Mouse (Mus musculus): ENCODE measurements around the gene Nod1. TPM values are rescaled to one million over a fixed set of nuclear protein-coding genes. Genes with fewer than 3 reads are reported as not detected.
"Not testable (repeated sequence)": the region's sequence is repeated elsewhere in the genome, so short reads cannot be mapped to it uniquely, and the experiment has no call there.

Nod1 gene
- polyA plus RNA-seq, 1 experiment = 0.03 TPM

DNA sequence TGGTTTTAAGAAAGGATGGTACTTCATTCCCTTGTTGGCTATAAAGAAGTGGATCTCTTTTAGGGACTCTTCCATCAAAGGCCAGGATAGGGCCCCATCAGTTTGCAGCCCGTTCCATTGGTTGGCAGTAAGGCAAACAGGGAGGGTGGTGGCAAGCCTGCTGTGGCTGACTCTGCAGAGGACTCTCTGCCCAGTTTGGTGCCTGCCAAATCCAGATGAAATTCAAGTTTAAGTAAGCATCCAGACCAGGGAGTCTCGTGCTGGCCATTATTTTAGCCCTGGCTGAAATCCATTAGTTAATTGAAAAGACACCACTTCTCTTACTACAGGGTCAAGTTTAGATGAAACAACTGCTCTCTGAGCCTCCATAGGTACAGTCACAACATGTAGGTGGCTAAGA lies 2.6 kb downstream of the Nod1 start:
- Histone ChIP-seq H3K4me3 (replicated peaks) (no peak overlapping the region), H3K4me1 (ENCODE audit: control insufficient read depth) (peaks cover 10% of the 10 kb centered on the region), H3K36me3 (ENCODE audit: control insufficient read depth) (no peaks in the 10 kb centered on the region), H3K27me3 (ENCODE audit: control insufficient read depth) (peaks cover 39% of the 10 kb centered on the region), H3K9me3 (ENCODE audit: control insufficient read depth, low read length) (no peaks in the 10 kb centered on the region)
- no peak for TF ChIP-seq GATA1 (IDR thresholded peaks at IDR 0.05; ENCODE audit: low read length)
- TF ChIP-seq TAL1 (IDR thresholded peaks at IDR 0.05; ENCODE audit: low read length) = no peak

DNA sequence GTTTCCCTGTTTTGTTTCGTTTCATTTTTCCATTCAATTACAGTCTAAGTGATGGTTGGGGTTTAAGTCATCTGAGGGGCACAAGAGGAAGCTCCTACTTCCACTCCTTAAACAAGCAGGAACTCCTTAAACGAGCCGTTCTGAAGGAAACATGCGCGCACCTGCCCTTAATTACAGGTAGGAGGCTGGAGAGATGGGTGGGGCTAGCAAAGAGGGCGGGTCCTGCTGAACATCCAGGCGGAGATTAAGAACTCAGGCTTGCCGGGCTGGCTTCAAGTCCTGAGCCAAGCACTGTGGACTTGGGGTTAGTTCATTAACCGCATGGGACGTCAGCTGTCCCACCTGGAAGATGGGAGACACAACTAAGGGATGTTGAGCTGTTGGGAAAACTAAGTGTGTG lies 4.8 kb downstream of the Nod1 start:
- H3K9me3 ChIP-seq (ENCODE audit: control insufficient read depth, low read length) = no peaks in the 10 kb centered on the region

DNA sequence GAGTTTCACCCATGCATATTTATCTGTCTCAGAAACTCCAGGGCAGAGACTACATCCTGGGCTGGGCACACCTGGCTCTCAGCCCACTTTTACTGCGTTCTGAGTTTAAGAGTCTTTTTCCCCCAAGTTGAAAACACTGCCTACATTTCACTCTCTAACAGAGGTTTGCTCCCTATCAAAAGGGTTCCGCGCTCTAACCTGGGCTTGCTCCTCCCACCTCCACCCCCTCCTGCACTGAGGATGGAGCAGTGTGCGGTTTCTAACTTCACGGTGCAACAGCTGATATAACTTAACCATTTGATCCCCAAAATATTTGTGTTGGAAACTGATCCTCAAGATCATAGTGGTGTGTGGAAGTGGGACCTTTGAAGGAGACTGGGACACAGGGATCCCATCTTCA lies 7.2 kb downstream of the Nod1 start:
- H3K9me3 ChIP-seq (ENCODE audit: control insufficient read depth, low read length) = no peaks in the 10 kb centered on the region
- peaks cover 3% of the 10 kb centered on the region; the same call in 1 of the 2 replicates for H3K27me3 ChIP-seq (ENCODE audit: control insufficient read depth)
- no peak overlapping the region for H3K4me3 ChIP-seq (replicated peaks)
- H3K4me1 ChIP-seq (ENCODE audit: control insufficient read depth) = peaks cover 3% of the 10 kb centered on the region
- no peaks in the 10 kb centered on the region for H3K36me3 ChIP-seq (ENCODE audit: control insufficient read depth)
- TF ChIP-seq GATA1 (IDR thresholded peaks at IDR 0.05; ENCODE audit: low read length) = no peak
- TF ChIP-seq TAL1 (IDR thresholded peaks at IDR 0.05; ENCODE audit: low read length) = no peak

More for the DNA sequence above, 4.8 kb downstream of the Nod1 start:
- no peaks in the 10 kb centered on the region for H3K36me3 ChIP-seq (ENCODE audit: control insufficient read depth)
- H3K4me3 ChIP-seq (replicated peaks) = no peak overlapping the region
- no peak for TF ChIP-seq GATA1 (IDR thresholded peaks at IDR 0.05; ENCODE audit: low read length)
- no peak for TF ChIP-seq TAL1 (IDR thresholded peaks at IDR 0.05; ENCODE audit: low read length)
- peaks cover 24% of the 10 kb centered on the region for H3K27me3 ChIP-seq (ENCODE audit: control insufficient read depth)
- peaks cover 9% of the 10 kb centered on the region for H3K4me1 ChIP-seq (ENCODE audit: control insufficient read depth)

DNA sequence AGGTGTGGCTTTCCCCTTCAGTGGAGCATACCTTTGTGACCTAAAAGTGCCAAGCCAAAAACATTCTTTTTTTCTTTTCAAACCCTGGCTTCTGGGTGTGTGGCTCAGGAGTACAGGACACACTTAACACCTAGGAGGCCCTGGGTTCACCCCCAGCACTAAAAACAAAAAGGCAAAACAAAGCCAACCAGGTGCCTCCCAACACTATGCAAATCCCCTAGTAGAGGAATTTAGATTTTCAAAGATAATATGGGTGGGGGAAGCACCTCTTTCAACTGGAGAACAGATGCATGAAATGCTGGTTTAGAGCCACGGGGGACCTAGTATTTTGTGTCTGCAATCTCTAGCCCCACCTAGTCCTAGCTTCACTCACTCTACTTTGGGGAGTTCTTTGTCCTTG lies 7.7 kb downstream of the Nod1 start:
- Histone ChIP-seq H3K36me3 (ENCODE audit: control insufficient read depth) (no peaks in the 10 kb centered on the region), H3K4me1 (ENCODE audit: control insufficient read depth) (peaks cover 3% of the 10 kb centered on the region), H3K4me3 (replicated peaks) (no peak overlapping the region), H3K27me3 (ENCODE audit: control insufficient read depth) (no peaks in the 10 kb centered on the region), H3K9me3 (ENCODE audit: control insufficient read depth, low read length) (no peaks in the 10 kb centered on the region)
- TF ChIP-seq TAL1 (IDR thresholded peaks at IDR 0.05; ENCODE audit: low read length) (no peak), GATA1 (IDR thresholded peaks at IDR 0.05; ENCODE audit: low read length) (no peak)

DNA sequence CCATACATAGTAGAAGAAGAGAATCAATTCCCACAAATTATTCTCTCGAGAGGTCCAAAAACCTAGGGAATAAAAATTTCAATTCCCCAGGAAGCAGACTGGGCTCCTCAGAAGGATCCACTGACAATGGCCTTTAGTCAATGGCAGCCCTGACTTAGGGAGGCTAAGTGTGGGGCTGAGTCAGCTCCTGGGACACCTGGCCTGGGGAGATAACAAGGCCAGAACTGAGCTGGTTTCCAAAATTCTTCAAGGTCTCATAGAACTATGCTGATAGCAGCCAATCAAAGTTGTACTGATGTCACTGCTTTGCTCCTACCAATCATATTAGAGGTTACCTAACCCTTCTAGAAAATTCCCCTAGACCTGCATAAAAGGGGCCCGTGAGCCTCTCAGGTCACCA lies 8.8 kb downstream of the Nod1 start:
- TF ChIP-seq GATA1 (IDR thresholded peaks at IDR 0.05; ENCODE audit: low read length) (no peak), TAL1 (IDR thresholded peaks at IDR 0.05; ENCODE audit: low read length) (no peak)
- no peaks in the 10 kb centered on the region for H3K9me3 ChIP-seq (ENCODE audit: control insufficient read depth, low read length)
- peaks cover 3% of the 10 kb centered on the region for H3K4me1 ChIP-seq (ENCODE audit: control insufficient read depth)
- H3K4me3 ChIP-seq (replicated peaks) = no peak overlapping the region
- no peaks in the 10 kb centered on the region for H3K27me3 ChIP-seq (ENCODE audit: control insufficient read depth)
- H3K36me3 ChIP-seq (ENCODE audit: control insufficient read depth) = no peaks in the 10 kb centered on the region

DNA sequence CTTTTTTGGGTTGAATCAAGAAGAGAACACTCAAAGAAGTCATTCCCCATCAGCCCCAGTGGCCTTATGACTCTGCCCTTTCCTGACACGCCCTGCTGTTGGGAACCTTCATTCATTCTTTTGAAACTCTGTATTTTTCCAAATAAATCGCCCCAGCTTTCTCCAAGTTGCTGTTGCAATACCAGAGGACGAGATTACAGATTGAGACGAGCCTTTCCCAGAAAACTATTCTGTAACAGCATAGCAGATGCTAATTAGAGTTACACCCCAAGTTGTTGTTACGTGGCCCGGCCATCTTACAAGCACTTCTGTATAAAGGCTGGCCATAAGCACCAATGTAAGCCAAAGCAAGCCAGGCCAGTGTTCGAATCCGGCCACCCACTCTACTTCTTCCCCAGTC lies 14.8 kb downstream of the Nod1 start:
- Histone ChIP-seq H3K4me1 (ENCODE audit: control insufficient read depth) (no peaks in the 10 kb centered on the region), H3K9me3 (ENCODE audit: control insufficient read depth, low read length) (no peaks in the 10 kb centered on the region; the same call in 1 of the 2 replicates), H3K36me3 (ENCODE audit: control insufficient read depth) (no peaks in the 10 kb centered on the region), H3K27me3 (ENCODE audit: control insufficient read depth) (no peaks in the 10 kb centered on the region), H3K4me3 (replicated peaks) (no peak overlapping the region)
- TF ChIP-seq GATA1 (IDR thresholded peaks at IDR 0.05; ENCODE audit: low read length) (no peak), TAL1 (IDR thresholded peaks at IDR 0.05; ENCODE audit: low read length) (no peak)

DNA sequence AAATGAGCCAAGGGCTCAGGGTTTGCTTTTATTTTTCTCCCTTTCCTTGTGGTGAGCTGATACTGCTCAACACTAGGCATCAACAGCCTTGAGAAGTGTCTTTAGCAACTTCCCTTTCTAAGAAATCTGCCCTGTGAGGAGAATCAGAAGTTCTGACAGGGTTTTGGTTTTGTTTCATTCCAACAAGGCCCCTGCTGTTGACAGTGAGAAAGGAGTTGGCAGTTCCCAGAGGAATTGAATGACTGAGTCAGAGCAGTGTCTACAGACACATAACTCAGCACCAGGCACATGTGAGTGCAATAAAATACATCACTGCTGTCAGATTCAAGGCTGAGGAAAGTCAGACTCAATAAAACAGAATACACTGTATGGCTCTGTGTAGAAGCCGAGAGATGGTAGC lies 16.0 kb downstream of the Nod1 start:
- no peaks in the 10 kb centered on the region for H3K27me3 ChIP-seq (ENCODE audit: control insufficient read depth)
- no peaks in the 10 kb centered on the region for H3K4me1 ChIP-seq (ENCODE audit: control insufficient read depth)
- H3K9me3 ChIP-seq (ENCODE audit: control insufficient read depth, low read length) = no peaks in the 10 kb centered on the region; the same call in 1 of the 2 replicates
- no peaks in the 10 kb centered on the region for H3K36me3 ChIP-seq (ENCODE audit: control insufficient read depth)
- no peak overlapping the region for H3K4me3 ChIP-seq (replicated peaks)
- TF ChIP-seq GATA1 (IDR thresholded peaks at IDR 0.05; ENCODE audit: low read length) = no peak
- no peak for TF ChIP-seq TAL1 (IDR thresholded peaks at IDR 0.05; ENCODE audit: low read length)

DNA sequence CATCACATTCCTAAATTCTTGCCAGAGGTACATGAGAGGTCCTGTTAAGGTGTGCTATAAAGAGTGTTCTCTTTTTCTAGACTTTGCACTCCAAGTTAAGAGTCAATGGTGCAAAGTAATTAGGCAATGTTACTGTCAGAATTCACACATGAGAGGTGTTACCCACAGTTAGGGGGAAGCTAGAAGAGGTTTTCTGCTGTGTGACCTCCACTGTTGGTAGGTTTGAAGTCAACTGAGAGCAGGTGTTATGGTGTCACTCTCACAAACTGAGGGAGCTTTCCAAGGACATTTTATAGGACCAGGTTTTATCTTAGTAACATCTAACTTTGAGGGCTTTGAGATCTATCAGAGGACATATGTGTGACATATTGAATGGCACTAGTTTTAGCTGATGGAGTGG lies 16.5 kb downstream of the Nod1 start:
- Histone ChIP-seq H3K9me3 (ENCODE audit: control insufficient read depth, low read length) (no peaks in the 10 kb centered on the region; the same call in 1 of the 2 replicates), H3K36me3 (ENCODE audit: control insufficient read depth) (no peaks in the 10 kb centered on the region), H3K4me3 (replicated peaks) (no peak overlapping the region), H3K4me1 (ENCODE audit: control insufficient read depth) (no peaks in the 10 kb centered on the region), H3K27me3 (ENCODE audit: control insufficient read depth) (no peaks in the 10 kb centered on the region)
- TF ChIP-seq TAL1 (IDR thresholded peaks at IDR 0.05; ENCODE audit: low read length) (no peak), GATA1 (IDR thresholded peaks at IDR 0.05; ENCODE audit: low read length) (no peak)

DNA sequence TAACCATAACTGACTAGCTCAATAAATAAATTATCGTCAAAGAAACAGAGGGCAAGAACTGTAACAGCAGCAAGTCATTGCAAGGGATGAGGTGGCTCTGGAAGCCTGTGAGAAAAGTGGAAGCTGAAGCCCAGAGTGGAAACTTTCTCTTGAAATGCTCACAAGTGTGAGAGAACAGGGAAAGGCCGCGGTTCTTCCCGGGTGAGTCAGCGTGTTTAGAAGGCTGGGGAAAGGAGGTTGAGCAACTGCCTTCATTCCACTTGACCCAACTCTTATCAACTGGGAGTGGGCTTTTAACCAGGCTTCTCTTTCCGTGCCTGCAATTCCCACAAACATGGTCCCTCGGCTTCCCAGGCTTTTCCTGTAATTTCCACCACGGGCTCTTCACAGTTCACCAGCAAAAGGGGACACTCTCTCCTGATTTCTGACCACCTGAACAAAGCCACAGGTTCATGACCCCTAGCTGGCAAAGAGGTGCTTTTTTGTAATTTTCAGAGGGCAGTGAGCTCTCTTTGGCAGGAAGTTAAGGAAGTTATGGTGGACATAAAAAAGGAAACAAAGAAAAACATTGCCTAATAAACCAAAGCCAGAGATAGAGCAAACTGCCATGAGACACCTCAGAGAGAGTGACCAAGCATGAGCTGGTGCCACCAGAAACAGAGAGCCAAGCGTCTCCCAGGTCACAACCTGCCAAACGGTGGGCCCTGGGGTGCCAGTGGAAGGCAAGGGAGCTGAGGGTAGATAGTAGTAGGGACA lies 17.6 kb downstream of the Nod1 start:
- H3K4me3 ChIP-seq (replicated peaks) = no peak overlapping the region
- no peaks in the 10 kb centered on the region for H3K27me3 ChIP-seq (ENCODE audit: control insufficient read depth)
- no peaks in the 10 kb centered on the region for H3K36me3 ChIP-seq (ENCODE audit: control insufficient read depth)
- TF ChIP-seq TAL1 (IDR thresholded peaks at IDR 0.05; ENCODE audit: low read length) = no peak
- no peak for TF ChIP-seq GATA1 (IDR thresholded peaks at IDR 0.05; ENCODE audit: low read length)
- no peaks in the 10 kb centered on the region; the same call in 1 of the 2 replicates for H3K9me3 ChIP-seq (ENCODE audit: control insufficient read depth, low read length)
- H3K4me1 ChIP-seq (ENCODE audit: control insufficient read depth) = no peaks in the 10 kb centered on the region

DNA sequence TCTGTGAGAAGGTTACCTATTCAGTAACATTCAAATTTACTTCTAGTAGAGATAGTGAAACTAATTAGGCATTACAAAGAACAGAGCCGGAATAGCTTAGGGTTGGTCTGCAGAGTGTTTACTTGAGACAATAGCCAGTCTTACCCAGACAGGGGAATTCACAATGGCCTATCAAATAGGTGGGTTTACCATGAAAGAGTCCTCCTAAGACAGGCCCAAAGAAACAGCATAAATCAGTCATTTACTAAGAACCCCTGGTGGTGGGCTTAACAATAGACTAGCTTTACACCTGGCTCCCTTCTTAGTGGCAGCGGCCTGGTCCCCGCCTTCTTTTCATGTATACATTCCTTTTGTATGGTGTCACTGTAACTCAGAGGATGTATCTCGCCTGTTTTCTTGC lies 19.0 kb downstream of the Nod1 start:
- not testable (repeated sequence) for H3K4me3 ChIP-seq (replicated peaks); H3K27me3 ChIP-seq (ENCODE audit: control insufficient read depth); H3K9me3 ChIP-seq (ENCODE audit: control insufficient read depth, low read length); H3K4me1 ChIP-seq (ENCODE audit: control insufficient read depth); H3K36me3 ChIP-seq (ENCODE audit: control insufficient read depth)
